Mouse (Mus musculus) forebrain, postnatal 0 days (tissue): Measurements from ENCODE around the gene Phc3. TPM values are rescaled to one million over a fixed set of nuclear protein-coding genes. Genes with fewer than 3 reads are reported as not detected.

Source experiments
- ATAC-seq: fragments of 200-750 bp; cut with Nextera tagmentation; 2 replicates; pipeline ENCODE4 v1.8.0; 2017; ENCODE audit warnings: mild to moderate bottlenecking, moderate library complexity
- DNase-seq: peaks from one replicate; pipeline ENCODE4 v3.0.0-alpha.2; 2015
- H3K27ac ChIP-seq: fragments of 300-500 bp; sonication (generic); 2 replicates; pipeline ENCODE4 v1.5.1; 2014; ENCODE audit warnings: low read depth, mild to moderate bottlenecking, antibody characterized with exemption, low read length, moderate library complexity, mixed read lengths
- H3K27me3 ChIP-seq: fragments of 300-500 bp; sonication (generic); 2 replicates; pipeline ENCODE4 v1.6.1; 2014; ENCODE audit warnings: mild to moderate bottlenecking, low read length, mixed read lengths; ENCODE audit not compliant: insufficient read depth
- H3K36me3 ChIP-seq: fragments of 300-500 bp; sonication (generic); 2 replicates; pipeline ENCODE4 v1.6.1; 2014; ENCODE audit warnings: mild to moderate bottlenecking, moderate library complexity; ENCODE audit not compliant: insufficient read depth
- H3K4me1 ChIP-seq: fragments of 300-500 bp; sonication (generic); 2 replicates; pipeline ENCODE4 v1.6.1; 2014; ENCODE audit warnings: antibody characterized with exemption; ENCODE audit not compliant: insufficient read depth
- H3K4me2 ChIP-seq: fragments of 300-500 bp; sonication (generic); 2 replicates; pipeline ENCODE4 v1.6.1; 2014; ENCODE audit warnings: low read depth, mild to moderate bottlenecking, moderate library complexity
- H3K4me3 ChIP-seq: fragments of 300-500 bp; sonication (generic); 2 replicates; pipeline ENCODE4 v1.5.1; 2014; ENCODE audit warnings: low read depth, low read length, mixed read lengths
- H3K9ac ChIP-seq: fragments of 300-500 bp; sonication (generic); 2 replicates; pipeline ENCODE4 v1.6.1; 2014; ENCODE audit warnings: mild to moderate bottlenecking
- H3K9me3 ChIP-seq: fragments of 300-500 bp; sonication (generic); 2 replicates; pipeline ENCODE4 v1.6.1; 2016; ENCODE audit warnings: low read length
- CTCF ChIP-seq: sonication (generic); IDR thresholded peaks from 2 replicates; pipeline ENCODE4 v1.5.1; 2016; ENCODE audit warnings: antibody characterized with exemption, control low read depth, low read depth
- WGBS: fragments of 180-500 bp; shearing (Covaris S2); extraction: QIAGEN DNeasy Blood & Tissue Kit; methylation state at CpG from one replicate; pipeline ENCODE4 v1.1.7; 2014; 5-methylcytosine and 5-hydroxymethylcytosine counted together
- polyA plus RNA-seq: library from polyadenylated mRNA; unstranded; fragments of >200 nt; fragmentation: Nextera tagmentation; extraction: Ambion mirVana; gene quantifications from 2 replicates; pipeline ENCODE4 v1.2.1, GENCODE M21; 2015
- total RNA-seq: library from RNA; depleted of rRNA; stranded (reverse); fragments of >200 nt; gene quantifications from 2 replicates; pipeline ENCODE4 v1.2.3, GENCODE M21; 2014

The Phc3 gene
- total and polyA plus RNA-seq, 2 experiments from 2014 or later: 6.0 to 26.2 TPM

- no peak for TF ChIP-seq CTCF
- WGBS: 60% methylated on average over 3 of the region's 3 CpGs
- no peaks in the 10 kb centered on the region for H3K27me3 ChIP-seq
- H3K4me2 ChIP-seq: no peak overlapping the region
- H3K36me3 ChIP-seq: no peaks in the 10 kb centered on the region
- H3K9me3 ChIP-seq: no peaks in the 10 kb centered on the region
- 0 out of 2 replicates have a peak, but pooled peaks cover 6% of the 10 kb centered on the region for H3K4me1 ChIP-seq
- H3K4me3 ChIP-seq: no peak overlapping the region
- H3K27ac ChIP-seq: no peak overlapping the region
- DNase-seq: no peak
- H3K9ac ChIP-seq: no peak overlapping the region
- ATAC-seq: no peak
Measured at GRCm38 (mm10) chr3:31001048-31001676, 31.9 kb upstream of the Phc3 start.

- Histone ChIP-seq H3K4me3 (no peak overlapping the region), H3K36me3 (no peaks in the 10 kb centered on the region), H3K9me3 (no peaks in the 10 kb centered on the region), H3K9ac (no peak overlapping the region), H3K4me2 (no peak overlapping the region), H3K27ac (no peak overlapping the region), H3K27me3 (no peaks in the 10 kb centered on the region), H3K4me1 (0 out of 2 replicates have a peak, but pooled peaks cover 8% of the 10 kb centered on the region)
- DNase-seq (no peak), ATAC-seq (no peak)
- no peak for TF ChIP-seq CTCF
- WGBS: 48% methylated on average over 4 of the region's 4 CpGs
Measured at GRCm38 (mm10) chr3:31000018-31000407, 30.8 kb upstream of the Phc3 start.

GRCm38 (mm10) chr3:30999401-31000017 is 30.3 kb upstream of the Phc3 start:
- Histone ChIP-seq H3K9ac (no peak overlapping the region), H3K36me3 (no peaks in the 10 kb centered on the region), H3K27ac (no peak overlapping the region), H3K9me3 (no peaks in the 10 kb centered on the region), H3K4me1 (0 out of 2 replicates have a peak, but pooled peaks cover 11% of the 10 kb centered on the region), H3K4me2 (no peak overlapping the region), H3K27me3 (no peaks in the 10 kb centered on the region), H3K4me3 (no peak overlapping the region)
- 62% methylated on average over 10 of the region's 10 CpGs for WGBS
- no peak for ATAC-seq
- DNase-seq: no peak
- TF ChIP-seq CTCF: no peak

- peak overlapping the region; percentile 96 for H3K4me3 ChIP-seq
- no peak for DNase-seq
- no peak overlapping the region for H3K27ac ChIP-seq
- H3K27me3 ChIP-seq: no peaks in the 10 kb centered on the region
- no peak for ATAC-seq
- H3K4me1 ChIP-seq: 0 out of 2 replicates have a peak, but pooled peaks cover 11% of the 10 kb centered on the region
- peak overlapping the region; percentile 82 for H3K9ac ChIP-seq
- TF ChIP-seq CTCF: no peak
- WGBS: under 1% methylated on average over 4 of the region's 4 CpGs
- H3K9me3 ChIP-seq: no peaks in the 10 kb centered on the region
- H3K4me2 ChIP-seq: peak overlapping the region; percentile 64
- no peaks in the 10 kb centered on the region for H3K36me3 ChIP-seq
Measured at GRCm38 (mm10) chr3:30996688-30997014, 27.4 kb upstream of the Phc3 start.

- DNase-seq (peak; percentile 55), ATAC-seq (peak; percentile 62)
- no peaks in the 10 kb centered on the region for H3K36me3 ChIP-seq
- peak overlapping the region; percentile 82 for H3K9ac ChIP-seq
- peak overlapping the region; percentile 96 for H3K4me3 ChIP-seq
- 0 out of 2 replicates have a peak, but pooled peaks cover 11% of the 10 kb centered on the region for H3K4me1 ChIP-seq
- H3K27ac ChIP-seq: peak overlapping the region; percentile 83
- WGBS: 1% methylated on average over 49 of the region's 49 CpGs
- no peak for TF ChIP-seq CTCF
- H3K9me3 ChIP-seq: no peaks in the 10 kb centered on the region
- peak overlapping the region; percentile 64 for H3K4me2 ChIP-seq
- H3K27me3 ChIP-seq: no peaks in the 10 kb centered on the region
Measured at GRCm38 (mm10) chr3:30995899-30996687, 26.9 kb upstream of the Phc3 start.

- no peaks in the 10 kb centered on the region for H3K27me3 ChIP-seq
- H3K9me3 ChIP-seq: no peaks in the 10 kb centered on the region
- H3K27ac ChIP-seq: peak within 1 kb of the TSS; percentile 83
- no peak for TF ChIP-seq CTCF
- DNase-seq: peak; percentile 96
- 0 out of 2 replicates have a peak, but pooled peaks cover 11% of the 10 kb centered on the region for H3K4me1 ChIP-seq
- no peaks in the 10 kb centered on the region for H3K36me3 ChIP-seq
- H3K4me2 ChIP-seq: peak within 1 kb of the TSS; percentile 64
- peak; percentile 99 for ATAC-seq
- WGBS: under 1% methylated on average over 48 of the region's 50 CpGs
- peak within 1 kb of the TSS; percentile 96 for H3K4me3 ChIP-seq
- peak within 1 kb of the TSS; percentile 82 for H3K9ac ChIP-seq
Measured at GRCm38 (mm10) chr3:30995283-30995898, 26.2 kb upstream of the Phc3 start, which contains the start of gene Prkci. TSS of gene Prkci (plus strand) at chr3:30995747.
